Mouse (Mus musculus) small intestine, adult 2 months (tissue): ENCODE data around the gene Gm26938.

Source experiments
- CTCF ChIP-seq: fragments of 200-500 bp; IDR thresholded peaks from 2 replicates; pipeline ENCODE4 v1.5.1; 2012; ENCODE audit warnings: low read depth, mild to moderate bottlenecking, control low read depth, inconsistent platforms, low read length, moderate library complexity, mixed read lengths; ENCODE audit not compliant: insufficient replicate concordance, insufficient read length; ENCODE audit errors: extremely low read depth
- POLR2A ChIP-seq: fragments of 200-500 bp; IDR thresholded peaks from 2 replicates; pipeline ENCODE4 v1.6.1; 2012; ENCODE audit warnings: low read depth, mild to moderate bottlenecking, control low read depth, inconsistent platforms, low read length, moderate library complexity

DNA sequence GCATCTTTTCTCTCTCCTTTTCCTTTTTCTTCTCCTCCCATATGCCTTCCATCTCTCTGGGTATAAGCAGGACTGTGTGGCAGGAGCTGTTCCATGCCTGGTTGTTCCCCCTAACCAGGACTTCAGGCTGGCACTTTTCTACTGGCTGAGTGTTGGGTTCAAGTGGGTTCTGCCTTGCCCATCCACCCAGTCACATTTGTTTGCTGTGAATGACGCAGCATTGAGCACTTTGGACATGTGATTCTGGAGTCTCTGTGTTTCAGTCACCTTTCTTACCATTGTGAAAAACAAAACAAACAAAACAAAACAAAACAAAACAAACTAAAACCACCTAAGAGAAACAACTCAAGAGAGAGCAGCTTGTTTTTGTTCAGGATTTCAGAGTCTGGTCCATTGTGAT lies 45.3 kb upstream of the Gm26938 start:
- TF ChIP-seq CTCF (no peak), POLR2A (no peak)
